Mouse (Mus musculus) cortical plate, adult 2 months (tissue): ENCODE measurements around the gene Themis2.

Source experiments
- CTCF ChIP-seq: fragments of 200-500 bp; IDR thresholded peaks from 2 replicates; pipeline ENCODE4 v1.5.1; 2011; ENCODE audit warnings: mild to moderate bottlenecking, control low read depth, low read length; ENCODE audit not compliant: insufficient read depth; ENCODE audit errors: extremely low read depth
- POLR2A ChIP-seq: fragments of 200-500 bp; IDR thresholded peaks from 2 replicates; pipeline ENCODE4 v1.6.1; 2011; ENCODE audit warnings: mild to moderate bottlenecking, low read length, control low read depth; ENCODE audit not compliant: insufficient read depth; ENCODE audit errors: extremely low read depth

- no peak for TF ChIP-seq POLR2A
- no peak for TF ChIP-seq CTCF
These were observed 33.6 kb downstream of the Themis2 start for GRCm38 (mm10) chr4:132762602-132763001.
